Mouse (Mus musculus) liver, adult (tissue): ENCODE data around the gene 2310022A10Rik.

Experiments used
- GATA4 ChIP-seq: IDR thresholded peaks from 2 replicates; pipeline ENCODE4 v1.6.1; 2014; ENCODE audit warnings: mild to moderate bottlenecking, low read length; ENCODE audit not compliant: insufficient replicate concordance

The 2310022A10Rik gene

GRCm38 (mm10) chr7:27552931-27553513 is at the start of gene 2310022A10Rik, which contains the start of gene Pld3:
Gene 2310022A10Rik, plus strand, starts transcription at chr7:27553233.
Gene Pld3, minus strand, starts transcription at chr7:27553218.
- TF ChIP-seq GATA4, result 0 out of 2 replicates have a peak, but pooled peaks have one; percentile 54

- no peak for TF ChIP-seq GATA4
Measured at GRCm38 (mm10) chr7:27506765-27507370, 46.2 kb upstream of the 2310022A10Rik start.

GRCm38 (mm10) chr7:27507711-27508647 is 45.1 kb upstream of the 2310022A10Rik start:
- TF ChIP-seq GATA4, result no peak; the same call in 1 of the 2 replicates

GRCm38 (mm10) chr7:27508648-27509005 is 44.4 kb upstream of the 2310022A10Rik start:
- TF ChIP-seq GATA4, result no peak

- no peak for TF ChIP-seq GATA4
Measured at GRCm38 (mm10) chr7:27510809-27511208, 42.2 kb upstream of the 2310022A10Rik start.

GRCm38 (mm10) chr7:27514961-27515360 is 38.1 kb upstream of the 2310022A10Rik start:
- no peak for TF ChIP-seq GATA4

GRCm38 (mm10) chr7:27518314-27518713 is 34.7 kb upstream of the 2310022A10Rik start:
- TF ChIP-seq GATA4, result no peak

- no peak for TF ChIP-seq GATA4
Measured at GRCm38 (mm10) chr7:27520104-27520503, 32.9 kb upstream of the 2310022A10Rik start.

GRCm38 (mm10) chr7:27520599-27520998 is 32.4 kb upstream of the 2310022A10Rik start:
- no peak for TF ChIP-seq GATA4

GRCm38 (mm10) chr7:27522967-27523366 is 30.1 kb upstream of the 2310022A10Rik start, which contains the start of gene Hipk4:
Gene Hipk4, plus strand, starts transcription at chr7:27523267.
- no peak for TF ChIP-seq GATA4

- TF ChIP-seq GATA4, result no peak
Measured at GRCm38 (mm10) chr7:27523805-27524204, 29.2 kb upstream of the 2310022A10Rik start.

GRCm38 (mm10) chr7:27526039-27526827 is 26.8 kb upstream of the 2310022A10Rik start:
- no peak for TF ChIP-seq GATA4

GRCm38 (mm10) chr7:27529070-27529469 is 24.0 kb upstream of the 2310022A10Rik start:
- no peak for TF ChIP-seq GATA4

- no peak for TF ChIP-seq GATA4
Measured at GRCm38 (mm10) chr7:27530937-27531336, 22.1 kb upstream of the 2310022A10Rik start.

- no peak for TF ChIP-seq GATA4
Measured at GRCm38 (mm10) chr7:27531707-27532106, 21.3 kb upstream of the 2310022A10Rik start.
